Mouse (Mus musculus) cerebellum, postnatal 36 days (tissue): ENCODE measurements around the gene Tulp2.
"Not testable (repeated sequence)": the region's sequence is repeated elsewhere in the genome, so short reads cannot be mapped to it uniquely, and the experiment has no call there.

Source experiments
- DNase-seq, 2 experiments: peaks; one replicate each; pipeline ENCODE4 v3.0.0; 2021 to 2022; ENCODE audit warnings: mixed read lengths in 2 of 2

The Tulp2 gene

DNA sequence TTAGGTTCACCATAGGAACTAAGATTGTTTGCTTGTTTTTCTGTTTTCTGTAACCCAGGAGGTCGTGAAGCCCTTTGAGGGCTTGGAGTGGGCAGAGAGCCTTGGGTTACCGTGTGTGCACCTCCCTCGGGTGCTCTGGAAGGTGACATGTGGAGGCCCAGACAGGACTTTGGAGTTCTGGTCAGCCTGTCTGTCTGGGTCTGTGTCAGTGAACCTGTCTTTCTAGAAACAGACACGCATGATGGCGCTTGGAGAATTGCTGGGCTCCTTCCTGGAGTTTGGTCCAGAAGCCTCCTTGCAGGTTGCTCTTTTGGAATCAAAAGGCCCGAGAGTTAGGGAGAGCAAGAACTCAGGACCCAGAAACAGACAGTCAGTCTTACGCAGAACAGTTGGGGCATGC lies 21.3 kb upstream of the Tulp2 start:
- no peak for DNase-seq

DNA sequence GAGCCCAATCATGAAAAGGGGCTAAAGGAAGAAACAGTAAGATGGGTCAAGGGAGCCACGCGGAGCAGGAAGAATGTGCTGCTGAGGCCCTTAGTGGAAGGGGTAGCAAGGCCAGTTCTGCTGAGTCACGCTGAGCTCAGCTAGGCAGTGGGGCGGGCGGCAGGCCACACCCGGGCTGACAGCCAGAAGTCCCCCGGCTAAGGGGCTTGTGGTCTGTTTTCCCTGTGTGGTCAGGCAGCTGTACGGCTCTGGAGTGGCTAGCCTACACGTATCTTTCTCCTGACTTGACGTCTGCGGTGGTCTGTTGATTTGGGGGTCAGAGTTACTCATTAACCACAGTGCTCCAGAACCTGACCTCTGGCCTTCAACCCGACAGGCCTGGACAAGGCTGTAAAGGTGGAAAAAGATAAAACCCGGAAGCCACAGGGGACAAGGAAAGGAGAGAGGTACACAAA lies 20.8 kb upstream of the Tulp2 start:
- peak in 1 of 2 experiments; percentile 40 for DNase-seq

DNA sequence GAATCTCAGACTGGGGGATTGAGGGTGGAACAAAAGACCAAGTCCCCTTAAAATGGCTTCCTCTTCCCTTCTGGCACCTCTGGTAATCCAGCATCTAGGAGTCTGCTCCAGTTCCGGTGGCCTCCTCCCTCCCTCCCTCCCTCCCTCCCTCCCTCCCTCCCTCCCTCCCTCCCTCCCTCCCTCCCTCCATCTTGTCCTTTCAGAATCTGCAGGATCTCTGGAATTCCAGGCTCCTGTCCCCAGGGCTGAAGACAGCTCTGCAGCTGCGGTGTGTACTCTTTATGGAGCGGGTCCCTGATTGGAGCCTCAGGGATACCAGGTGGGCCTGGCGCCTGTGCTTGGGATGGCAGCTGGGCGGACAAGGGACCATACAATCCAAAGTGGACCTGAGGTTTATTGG lies 20.4 kb upstream of the Tulp2 start:
- DNase-seq, result no peak

DNA sequence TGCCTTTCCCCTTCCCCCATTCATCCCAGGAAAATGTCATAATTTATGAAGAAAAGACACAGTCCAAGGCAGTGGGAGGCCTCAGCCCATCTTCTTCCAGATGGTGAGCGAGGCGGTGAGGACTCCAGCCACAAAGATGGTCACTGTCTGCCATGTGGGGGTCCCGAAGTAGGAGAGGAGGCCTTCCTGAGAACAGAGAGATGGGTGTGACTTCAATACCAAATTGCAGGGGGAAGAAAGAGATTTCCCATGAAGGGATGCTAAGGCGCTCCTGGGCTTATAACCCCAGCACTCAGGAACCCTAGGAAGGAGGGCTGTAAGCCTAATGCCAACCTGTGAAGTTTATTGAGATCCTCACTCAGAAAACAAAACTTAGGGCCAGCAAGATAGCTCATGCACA lies 19.9 kb upstream of the Tulp2 start:
- DNase-seq, result no peak

DNA sequence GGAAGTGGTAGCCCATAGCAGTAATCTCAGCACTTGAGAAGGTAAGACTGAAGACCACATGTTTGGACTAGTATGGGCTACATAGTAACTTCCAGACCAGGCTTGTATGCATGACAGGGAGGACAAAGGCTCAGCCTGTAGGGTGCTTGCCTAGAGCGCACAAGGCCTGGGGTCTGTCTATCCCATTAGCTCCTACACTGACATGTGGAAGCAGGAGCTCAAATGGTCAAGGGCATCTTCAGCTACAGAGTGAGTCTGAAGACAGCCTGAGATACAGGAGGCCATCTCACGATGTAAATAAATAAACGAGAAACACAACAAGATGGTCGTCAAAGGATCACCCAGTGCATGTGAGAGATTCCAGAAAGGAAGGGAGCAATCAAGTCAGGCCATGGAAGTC lies 19.4 kb upstream of the Tulp2 start:
- DNase-seq, result no peak

DNA sequence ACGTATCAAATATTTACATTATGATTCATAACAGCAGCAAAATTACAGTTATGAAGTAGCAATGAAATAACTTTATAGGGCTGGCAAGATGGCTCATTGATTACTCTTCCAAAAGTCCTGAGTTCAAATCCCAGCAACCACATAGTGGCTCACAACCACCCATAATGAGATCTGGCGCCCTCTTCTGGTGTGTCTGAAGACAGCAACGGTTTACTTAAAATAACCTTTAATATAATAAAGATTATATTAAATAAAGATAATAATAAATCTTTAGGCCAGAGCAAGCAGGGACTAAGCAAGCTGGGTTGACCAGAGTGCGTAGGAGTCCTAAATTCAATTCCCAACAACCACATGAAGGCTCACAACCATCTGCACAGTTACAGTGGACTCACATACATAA lies 18.8 kb upstream of the Tulp2 start:
- DNase-seq, result not testable (repeated sequence)

DNA sequence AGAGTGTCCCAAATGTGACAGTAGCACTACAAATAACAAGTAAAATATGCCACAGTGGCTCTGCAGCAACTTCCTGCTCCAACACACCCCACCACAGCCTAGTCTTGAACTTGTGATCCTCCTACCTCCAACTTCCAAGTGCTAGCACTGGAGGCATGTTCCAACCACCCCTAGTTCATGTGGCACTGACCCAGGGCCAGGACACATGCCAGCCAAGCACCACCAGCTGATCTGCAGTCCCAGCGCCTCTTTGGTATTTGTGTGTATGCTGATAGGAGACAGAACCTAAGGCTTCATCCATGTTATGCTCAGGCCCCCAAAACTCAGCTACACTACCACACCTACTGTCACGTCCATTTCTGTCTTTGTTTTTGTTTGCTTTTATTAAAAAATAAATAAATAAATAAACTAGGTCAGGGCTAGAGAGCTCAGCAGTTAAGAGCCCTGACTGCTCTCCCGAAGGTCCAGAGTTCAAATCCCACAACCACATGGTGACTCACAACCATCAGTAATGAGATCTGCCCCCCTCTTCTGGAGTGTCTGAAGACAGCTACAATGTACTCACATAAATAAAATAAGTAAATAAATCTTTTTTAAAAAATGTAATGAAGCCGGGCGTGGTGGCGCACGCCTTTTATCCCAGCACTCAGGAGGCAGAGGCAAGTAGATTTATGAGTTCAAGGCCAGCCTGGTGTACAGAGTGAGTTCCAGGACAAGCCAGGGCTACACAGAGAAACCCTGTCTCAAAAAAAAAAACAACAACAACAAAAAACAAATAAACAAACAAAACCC lies 17.5 kb upstream of the Tulp2 start:
- no peak for DNase-seq

DNA sequence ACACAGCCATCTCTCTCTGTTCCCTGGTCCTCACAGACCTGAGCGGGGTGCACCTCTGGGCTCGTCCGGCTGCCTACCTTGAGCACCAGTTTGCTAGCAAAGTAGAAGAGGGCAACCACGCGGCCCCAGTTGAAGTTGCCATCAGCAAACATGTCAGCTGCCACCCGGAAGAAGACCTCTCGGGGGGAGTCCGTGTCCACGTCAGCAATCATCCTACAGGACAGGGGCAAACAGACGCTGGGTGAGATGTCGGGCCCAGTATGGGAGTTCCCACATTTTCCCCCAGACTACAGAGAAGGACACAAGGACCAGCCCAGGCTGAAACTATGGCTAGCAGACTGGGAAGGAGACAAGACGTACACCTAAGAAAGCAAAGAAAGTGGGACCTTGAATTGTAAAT lies 16.6 kb upstream of the Tulp2 start:
- DNase-seq, result no peak

DNA sequence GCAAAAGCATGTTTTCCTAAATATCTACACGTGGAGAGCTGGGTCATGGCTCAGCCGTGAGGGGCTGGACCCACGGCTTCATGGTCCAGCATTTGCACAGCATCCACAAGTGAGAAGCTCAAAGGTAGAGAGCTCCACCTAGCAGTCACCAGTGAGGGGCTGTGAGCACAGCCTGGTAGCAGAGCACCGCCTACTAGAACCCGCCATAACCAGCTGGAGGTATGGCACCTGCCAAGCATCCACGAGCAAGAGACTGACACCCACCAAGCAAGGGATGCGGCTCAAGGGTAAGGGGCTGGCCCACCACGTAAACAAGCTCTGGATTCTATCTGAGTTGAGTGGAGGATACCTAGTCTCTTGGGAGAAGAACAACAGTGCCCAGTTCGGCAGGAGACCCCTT lies 16.1 kb upstream of the Tulp2 start:
- no peak for DNase-seq

DNA sequence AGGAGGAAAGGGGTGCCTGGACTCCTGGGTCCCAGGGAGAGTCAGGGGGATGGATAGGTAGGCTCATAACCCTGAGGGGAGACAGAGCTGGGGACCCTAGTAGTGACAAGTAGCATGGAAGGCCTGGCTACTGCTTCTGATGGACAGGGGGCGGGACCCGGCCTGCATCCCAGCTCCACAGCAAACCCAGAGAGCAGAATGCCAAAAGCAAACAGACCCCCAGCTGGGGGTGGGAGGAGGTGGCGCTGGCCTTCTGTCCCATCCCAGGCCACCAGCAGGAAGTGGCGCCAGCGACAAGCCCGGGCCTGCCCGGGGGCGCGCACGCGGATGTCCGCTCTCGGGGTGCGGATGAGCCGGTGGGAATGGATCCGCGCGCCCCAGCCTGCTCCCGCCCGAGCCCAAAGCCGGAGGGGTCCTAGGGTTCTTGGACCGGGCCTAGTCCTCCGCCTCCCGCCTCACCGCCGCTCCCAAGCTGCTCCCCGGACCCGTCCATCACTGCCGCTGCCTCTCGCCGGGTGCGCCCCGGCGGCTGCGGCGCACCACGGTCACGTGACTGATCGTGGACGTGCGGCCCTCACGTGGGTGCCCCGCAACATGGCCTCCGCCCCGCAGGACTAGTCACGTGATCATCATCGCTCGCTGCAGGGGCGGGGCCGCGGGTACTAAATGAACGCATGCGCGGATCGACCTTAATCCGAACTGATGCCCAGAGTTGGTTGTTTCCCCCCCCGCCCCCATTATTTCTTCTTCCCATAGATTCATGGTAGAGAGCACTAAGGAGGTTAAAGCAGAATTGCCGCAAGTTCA lies 15.2 kb upstream of the Tulp2 start, which contains the start of gene Bax:
TSS of gene Bax (minus strand) at position 616 of the 807 bp plus-strand sequence.
- DNase-seq, result peak; percentile 98 to 99

DNA sequence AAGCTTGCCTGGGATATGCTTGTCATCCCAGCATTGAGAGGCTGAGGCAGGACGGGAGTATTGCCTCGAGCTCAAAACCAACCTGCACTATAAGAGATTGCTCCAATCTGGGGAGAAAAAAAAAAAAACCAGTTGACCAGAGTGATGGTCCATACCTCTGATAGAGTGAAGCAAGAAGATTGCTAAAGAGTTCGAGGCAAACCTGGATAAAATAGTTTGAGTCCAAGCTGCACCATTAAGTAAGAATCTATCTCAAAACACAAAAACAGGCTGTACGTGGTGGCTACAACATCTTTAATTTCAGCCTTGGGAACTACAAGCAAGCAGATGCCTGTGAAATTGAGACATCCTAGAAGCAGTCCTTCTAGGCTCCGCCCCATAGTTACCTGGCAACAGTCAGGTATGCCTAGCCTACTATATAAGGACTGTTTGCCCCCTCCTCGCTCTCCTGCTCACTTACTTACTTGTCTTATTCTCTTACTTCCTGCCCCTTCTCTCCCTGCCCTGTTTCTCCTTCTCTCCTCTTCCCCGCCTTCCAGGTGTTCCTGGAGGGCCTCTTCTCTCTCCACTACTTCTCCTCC lies 14.5 kb upstream of the Tulp2 start:
- no peak for DNase-seq

DNA sequence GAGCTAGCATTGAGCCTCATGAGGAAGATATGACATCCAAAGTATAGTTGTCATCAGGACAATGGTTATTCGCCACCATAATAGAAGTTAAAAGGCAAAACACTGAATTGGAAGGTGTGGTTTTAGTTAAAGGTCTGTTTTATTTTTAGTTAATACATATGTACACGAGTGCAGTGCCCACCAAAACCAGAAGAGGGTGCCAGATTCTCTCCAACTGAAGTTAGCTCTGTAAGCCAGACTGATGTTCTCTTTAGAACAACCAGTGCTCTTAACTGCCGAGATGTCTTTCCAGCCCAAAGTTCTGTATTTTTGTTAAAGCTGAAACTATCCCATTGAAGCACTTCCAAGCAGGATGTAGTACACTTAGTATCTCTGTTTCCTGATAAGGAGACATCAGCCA lies 10.8 kb upstream of the Tulp2 start:
- DNase-seq, result peak; percentile 76 to 84

DNA sequence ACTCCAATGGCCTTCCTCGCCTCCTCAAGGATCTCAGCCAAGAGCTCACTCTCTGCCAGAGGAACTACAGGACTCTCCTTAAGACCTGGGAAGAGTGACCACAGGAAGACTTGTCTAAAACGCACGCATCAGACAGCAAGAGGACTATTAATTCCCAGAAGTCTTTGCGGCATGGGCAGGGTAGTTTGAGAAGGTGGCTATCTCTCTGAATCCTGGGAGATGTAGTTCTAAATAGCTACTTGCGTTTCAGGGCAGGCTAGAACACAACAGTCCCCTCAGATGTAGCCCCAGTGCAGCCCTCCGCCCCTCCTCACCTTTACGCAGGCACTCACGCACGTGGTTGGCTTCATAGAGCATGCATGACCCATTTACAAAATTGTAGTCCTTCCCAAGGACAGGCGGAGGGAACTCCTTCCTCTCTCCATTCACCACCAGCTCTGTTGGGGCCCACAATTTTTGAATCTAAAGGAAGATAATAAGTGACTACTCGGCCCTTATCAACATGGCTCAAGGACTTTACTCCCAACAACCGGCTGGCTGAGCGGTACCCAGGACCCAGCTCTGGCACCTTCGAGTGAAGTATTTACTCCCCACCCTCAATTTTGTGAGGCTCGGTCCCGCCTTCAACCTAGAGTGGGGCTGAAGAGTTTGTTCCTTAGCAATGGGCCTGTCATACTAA lies 6.2 kb upstream of the Tulp2 start:
- peak in 1 of 2 experiments; percentile 53 for DNase-seq

DNA sequence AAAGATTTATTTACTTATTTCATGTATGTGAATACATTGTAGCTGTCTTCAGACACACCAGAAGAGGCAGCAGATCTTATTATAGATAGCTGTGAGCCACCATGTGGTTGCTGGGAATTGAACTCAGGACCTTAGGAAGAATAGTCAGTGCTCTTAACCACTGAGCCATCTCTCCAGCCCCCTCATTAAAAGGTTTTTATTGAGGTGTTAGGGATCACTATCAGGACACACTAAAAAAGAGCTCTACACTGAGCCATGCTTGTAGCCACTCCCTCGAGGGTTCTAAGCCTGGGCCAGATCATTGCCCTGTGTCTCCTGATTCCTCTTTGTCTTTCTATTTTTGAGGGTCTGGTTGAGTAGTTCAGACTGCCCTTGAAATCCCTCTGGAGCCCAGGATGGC lies 5.2 kb upstream of the Tulp2 start:
- DNase-seq, result no peak

DNA sequence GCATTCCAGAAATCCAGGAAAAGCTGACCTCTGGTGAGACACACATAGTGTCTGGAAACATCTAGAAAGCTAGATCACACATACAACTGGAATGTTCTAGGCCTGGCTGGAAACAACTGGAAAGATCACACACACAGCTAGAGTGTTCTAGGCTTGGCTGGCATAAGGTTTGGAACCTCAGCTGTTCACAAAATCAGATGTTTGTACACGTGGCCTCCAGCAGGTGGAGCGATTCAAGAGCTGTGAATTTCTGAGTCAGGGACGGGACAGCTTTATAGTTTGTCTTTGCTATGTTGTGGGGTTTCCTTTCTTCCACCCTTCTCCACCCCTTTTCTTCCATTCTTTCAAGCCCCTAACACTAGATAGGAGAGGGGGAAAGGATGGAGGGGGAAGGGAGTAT lies 4.7 kb upstream of the Tulp2 start:
- DNase-seq, result peak; percentile 74 to 81

DNA sequence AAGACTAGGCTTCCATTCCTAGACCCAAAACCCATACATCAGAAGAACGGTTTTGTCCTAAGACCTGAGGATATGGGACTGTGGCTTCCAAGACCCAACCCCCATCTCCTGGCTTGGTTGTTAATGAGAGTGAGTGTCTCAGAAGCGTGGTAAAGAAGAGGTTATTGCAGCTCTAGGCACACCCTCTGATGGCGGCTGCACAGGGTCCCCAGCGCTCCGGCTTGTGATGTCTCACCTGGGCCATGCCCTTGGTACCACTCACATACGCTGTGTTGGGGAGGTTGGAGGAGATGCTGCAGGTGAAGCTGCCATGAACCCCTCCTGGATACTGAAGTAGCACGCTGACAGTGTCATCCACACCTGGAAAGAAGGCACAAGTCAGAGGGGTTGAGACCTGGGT lies 2.9 kb upstream of the Tulp2 start:
- DNase-seq, result no peak

DNA sequence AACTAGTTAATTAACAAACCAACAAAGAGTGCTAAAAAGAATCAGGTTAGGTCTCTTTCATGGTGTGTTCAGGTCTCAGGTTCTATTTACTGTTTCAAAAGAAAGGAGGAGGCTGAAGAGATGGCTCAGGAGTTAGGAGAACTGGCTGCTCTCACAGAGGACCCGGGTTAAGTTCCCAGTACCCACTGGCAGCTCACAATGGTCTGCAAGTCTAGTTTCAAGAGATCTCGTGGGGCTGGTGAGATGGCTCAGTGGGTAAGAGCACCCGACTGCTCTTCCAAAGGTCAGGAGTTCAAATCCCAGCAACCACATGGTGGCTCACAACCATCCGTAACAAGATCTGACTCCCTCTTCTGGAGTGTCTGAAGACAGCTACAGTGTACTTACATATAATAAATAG lies 1.4 kb upstream of the Tulp2 start:
- not testable (repeated sequence) for DNase-seq

DNA sequence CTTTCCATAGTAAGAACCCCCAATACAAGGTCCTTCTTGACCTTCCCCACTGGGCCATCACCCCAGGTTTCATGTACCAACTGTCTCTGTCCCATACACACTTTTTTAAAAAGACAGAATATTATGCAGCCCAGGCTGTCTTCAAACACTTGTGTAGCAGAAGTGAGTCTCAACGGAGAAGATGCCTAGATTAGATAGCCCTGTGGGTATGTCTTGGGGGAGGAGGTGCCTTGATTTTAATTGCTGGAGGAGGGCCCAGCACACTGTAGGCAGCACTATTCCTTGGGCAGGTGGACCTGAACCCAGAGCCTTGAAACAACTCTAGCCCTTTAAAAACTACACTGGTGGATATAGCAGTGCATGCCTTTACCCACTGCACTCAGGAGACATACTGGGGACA lies 489 bp downstream of the Tulp2 start:
- no peak for DNase-seq

DNA sequence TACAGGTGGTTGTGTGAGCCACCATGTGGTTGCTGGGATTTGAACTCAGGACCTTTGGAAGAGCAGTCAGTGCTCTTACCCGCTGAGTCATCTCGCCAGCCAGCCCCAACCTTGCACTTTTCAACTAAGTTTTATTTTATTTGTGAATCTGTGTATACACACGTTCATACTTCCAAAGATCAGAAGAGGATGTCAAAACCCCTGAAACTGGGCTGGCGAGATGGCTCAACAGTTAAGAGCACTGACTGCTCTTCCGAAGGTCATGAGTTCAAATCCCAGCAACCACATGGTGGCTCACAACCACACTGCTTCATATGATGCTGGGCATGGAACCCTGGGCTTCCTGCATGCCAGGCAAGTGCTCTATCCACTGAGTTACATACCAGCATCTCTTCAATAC lies 3.3 kb downstream of the Tulp2 start:
- DNase-seq, result not testable (repeated sequence)

DNA sequence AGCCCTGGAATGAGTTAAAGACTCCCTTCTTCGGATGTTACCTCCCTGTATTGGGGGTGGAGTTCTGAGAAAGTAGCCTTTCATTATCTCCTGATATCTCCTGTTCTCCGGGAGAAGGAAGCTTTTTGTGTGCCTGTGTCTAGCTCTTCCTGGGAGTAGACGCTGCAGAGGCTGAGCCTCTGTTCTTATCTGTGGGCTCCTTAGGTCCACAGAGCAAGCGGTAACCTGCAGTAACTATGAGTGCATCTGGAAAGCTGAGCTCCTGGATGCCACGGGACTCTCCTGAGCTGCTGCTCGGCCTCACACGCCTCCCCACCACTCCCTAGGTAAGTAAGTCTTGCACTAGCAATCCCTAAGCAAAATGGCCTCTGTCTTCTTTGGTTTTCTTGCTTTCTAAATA lies 4.5 kb downstream of the Tulp2 start:
- DNase-seq, result no peak

DNA sequence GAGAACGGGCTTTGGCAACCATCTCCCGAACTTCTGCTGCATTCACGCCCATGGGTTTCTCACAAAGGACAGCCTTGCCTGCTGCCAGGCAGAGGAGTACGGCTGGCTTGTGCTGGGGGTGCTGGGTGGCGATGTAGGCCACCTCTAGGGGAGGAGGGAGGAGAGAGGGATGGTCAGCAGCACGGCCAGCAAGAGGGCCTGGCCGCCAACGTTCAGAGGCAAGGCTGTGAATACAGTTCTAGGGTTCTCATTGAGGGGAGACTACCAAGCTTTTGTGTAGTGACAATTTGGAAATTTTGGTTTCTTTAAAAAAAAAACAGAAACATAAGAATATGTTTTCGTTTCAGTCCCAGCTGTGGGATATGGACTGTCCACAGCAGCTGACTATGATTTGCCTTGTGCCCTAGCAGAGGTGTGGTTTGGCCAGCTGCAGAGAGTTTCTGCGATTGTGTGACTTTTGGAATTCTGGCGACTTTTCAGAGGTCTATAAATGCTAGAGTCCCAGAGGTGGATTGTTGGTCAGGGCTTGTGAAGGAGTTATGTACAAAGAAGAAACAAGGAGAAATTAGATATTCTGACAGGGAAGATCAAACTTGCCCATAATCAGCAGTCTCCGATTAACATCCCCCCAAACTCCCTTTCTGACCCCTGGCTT lies 5.2 kb downstream of the Tulp2 start, which contains the start of gene Gm45808:
TSS of gene Gm45808 (minus strand) at position 51 of the 655 bp plus-strand sequence.
- no peak for DNase-seq

DNA sequence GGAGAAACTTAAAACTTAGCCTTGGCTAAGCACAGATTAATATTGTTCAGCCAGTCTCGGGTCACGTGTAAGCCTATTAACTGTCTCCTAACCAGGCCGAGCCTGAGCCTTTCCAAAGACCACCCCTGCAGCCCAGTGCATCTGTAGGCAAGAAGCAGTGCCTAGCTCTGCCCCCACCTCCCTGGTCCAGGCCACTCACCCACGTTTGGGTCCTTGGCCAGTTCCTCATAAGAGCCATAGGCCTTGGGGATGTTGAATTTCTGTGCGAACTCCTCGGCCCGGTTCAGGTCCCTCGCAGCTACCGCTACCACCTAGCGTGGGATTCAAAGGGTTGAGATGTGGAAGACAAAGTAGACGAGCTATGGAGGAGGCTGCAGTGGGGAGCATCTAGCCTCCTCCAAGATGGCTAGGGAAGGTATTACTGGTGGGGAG lies 6.2 kb downstream of the Tulp2 start:
- no peak for DNase-seq
